In genomic region chr2:137513895-137514506, GRCm38 (mm10) we compare ENCODE assay signal across 18 mouse cellular contexts.
A peak's percentile ranks its signal among the peaks of the same experiment; 100 is the strongest.
DNase-seq lines count a peak whose midpoint lies in the region; ATAC-seq lines count a peak whose summit lies in the region.
"Had no signal": no experiment of that assay in that cellular context is flagged by ENCODE, and none has a peak within 500 bp of the region (broad histone marks: within the 10 kb centered on the region; RNA-seq: fewer than 3 reads in every experiment).

No protein-coding gene starts in this region.

- no peak overlapping the region for H3K27ac ChIP-seq in kidney, embryonic 14.5 days (ENCODE audit: low read depth, low read length)
- no peak overlapping the region for H3K27ac ChIP-seq in midbrain, embryonic 11.5 days (ENCODE audit: low read depth, low read length)
- H3K27ac ChIP-seq in midbrain, embryonic 14.5 days (replicated peaks; ENCODE audit: low read depth, low read length), result no peak overlapping the region
- H3K27ac ChIP-seq: heart, adult 2 months; neural tube, embryonic 12.5 days had no signal

- no peaks in the 10 kb centered on the region for H3K27me3 ChIP-seq in kidney, embryonic 14.5 days (ENCODE audit: control insufficient read depth, insufficient read depth, low read length)
- H3K27me3 ChIP-seq in midbrain, embryonic 11.5 days (ENCODE audit: control insufficient read depth, insufficient read depth, low read length), result no peaks in the 10 kb centered on the region
- no peaks in the 10 kb centered on the region for H3K27me3 ChIP-seq in midbrain, embryonic 14.5 days (ENCODE audit: control insufficient read depth, insufficient read depth, low read length)
- H3K27me3 ChIP-seq: neural tube, embryonic 12.5 days had no signal

- DNase-seq in kidney, postnatal 14 days, result no peak
- DNase-seq in midbrain, embryonic 11.5 days (ENCODE audit: low spot score, missing footprints), result no peak
- no peak for DNase-seq in midbrain, embryonic 14.5 days
- peak; percentile 40 for DNase-seq in embryo, embryonic 9.5 days (ENCODE audit: extremely low spot score)
- no peak for DNase-seq in left cerebral cortex, adult 8-10 months (ENCODE audit: low spot score in 2 of 2)
- no peak for DNase-seq in thymus, postnatal 36 days
- DNase-seq: cerebellum, adult 11 months; cerebellum, postnatal 10 days; gastrocnemius, postnatal 10 days; heart, adult 2 months; heart, postnatal 4 days; layer of hippocampus, adult 9-11 months; lung, adult 18-20 months; lung, postnatal 14 days; right cerebral cortex, postnatal 14 days had no signal

- ATAC-seq in kidney, embryonic 14.5 days (ENCODE audit: low FRiP score, low TSS enrichment), result peak; percentile 82
- ATAC-seq in midbrain, embryonic 11.5 days (ENCODE audit: low FRiP score), result 0 out of 2 replicates have a peak, but pooled peaks have one; percentile 40
- ATAC-seq in midbrain, embryonic 14.5 days (ENCODE audit: low FRiP score, low TSS enrichment), result no peak

- H3K9me3 ChIP-seq in kidney, embryonic 14.5 days (ENCODE audit: control insufficient read depth, low read length), result no peaks in the 10 kb centered on the region
- no peaks in the 10 kb centered on the region for H3K9me3 ChIP-seq in midbrain, embryonic 11.5 days (ENCODE audit: control insufficient read depth, low read length)
- H3K9me3 ChIP-seq in midbrain, embryonic 14.5 days (ENCODE audit: control insufficient read depth, low read length), result no peaks in the 10 kb centered on the region
- H3K9me3 ChIP-seq: neural tube, embryonic 12.5 days had no signal

- no peak overlapping the region for H3K4me3 ChIP-seq in kidney, embryonic 14.5 days (ENCODE audit: low read length)
- no peak overlapping the region for H3K4me3 ChIP-seq in midbrain, embryonic 11.5 days (ENCODE audit: low read depth, low read length)
- no peak overlapping the region for H3K4me3 ChIP-seq in midbrain, embryonic 14.5 days (replicated peaks; ENCODE audit: low read depth, low read length)
- H3K4me3 ChIP-seq: heart, adult 2 months; neural tube, embryonic 12.5 days had no signal

- no peak overlapping the region for H3K9ac ChIP-seq in kidney, embryonic 14.5 days (ENCODE audit: low read depth, low read length)
- H3K9ac ChIP-seq in midbrain, embryonic 11.5 days (ENCODE audit: low read length), result no peak overlapping the region
- no peak overlapping the region for H3K9ac ChIP-seq in midbrain, embryonic 14.5 days (replicated peaks; ENCODE audit: low read length)
- H3K9ac ChIP-seq: neural tube, embryonic 12.5 days had no signal

- no peaks in the 10 kb centered on the region for H3K36me3 ChIP-seq in kidney, embryonic 14.5 days (ENCODE audit: control insufficient read depth, insufficient read depth, low read length)
- H3K36me3 ChIP-seq in midbrain, embryonic 11.5 days (ENCODE audit: control insufficient read depth, insufficient read depth, low read length), result no peaks in the 10 kb centered on the region
- H3K36me3 ChIP-seq in midbrain, embryonic 14.5 days (ENCODE audit: control insufficient read depth, insufficient read depth, low read length), result no peaks in the 10 kb centered on the region
- H3K36me3 ChIP-seq: neural tube, embryonic 12.5 days had no signal

- WGBS in kidney, embryonic 14.5 days, result 8% methylated on average over 2 of the region's 2 CpGs
- WGBS in midbrain, embryonic 11.5 days, result 33% methylated on average over 2 of the region's 2 CpGs
- WGBS in midbrain, embryonic 14.5 days, result 22% methylated on average over 2 of the region's 2 CpGs

- H3K4me1 ChIP-seq in kidney, embryonic 14.5 days (ENCODE audit: control insufficient read depth, insufficient read depth, low read length), result no peaks in the 10 kb centered on the region
- H3K4me1 ChIP-seq in midbrain, embryonic 11.5 days (ENCODE audit: control insufficient read depth, insufficient read depth, low read length), result no peaks in the 10 kb centered on the region; the same call in 1 of the 2 replicates
- no peaks in the 10 kb centered on the region for H3K4me1 ChIP-seq in midbrain, embryonic 14.5 days (ENCODE audit: control insufficient read depth, insufficient read depth, low read length)
- H3K4me1 ChIP-seq: neural tube, embryonic 12.5 days had no signal

- no peak overlapping the region for H3K4me2 ChIP-seq in kidney, embryonic 14.5 days (replicated peaks; ENCODE audit: low read depth, low read length)
- no peak overlapping the region for H3K4me2 ChIP-seq in midbrain, embryonic 11.5 days
- no peak overlapping the region for H3K4me2 ChIP-seq in midbrain, embryonic 14.5 days (ENCODE audit: low read length)
- H3K4me2 ChIP-seq: liver, embryonic 11.5 days; neural tube, embryonic 12.5 days had no signal
